Mouse (Mus musculus) layer of hippocampus, postnatal 10 days (tissue): ENCODE measurements at regions not wholly inside any gene's neighbourhood (a gene's known extent, or its start where the extent isn't known, plus 50 kb on each side); places are given as distances from the start of the nearest gene placed in this dataset.

Experiments
- DNase-seq, 2 experiments: peaks; one replicate each; pipeline ENCODE4 v3.0.0; 2021; ENCODE audit warnings: low spot score in 2 of 2

GRCm38 (mm10) chr10:21672171-21672570 lies 79.2 kb downstream of the 1700020N01Rik start:
- DNase-seq = no peak

- DNase-seq = no peak
These were observed 79.7 kb downstream of the 1700020N01Rik start for GRCm38 (mm10) chr10:21672666-21673065.

- no peak for DNase-seq
These were observed 80.9 kb downstream of the 1700020N01Rik start for GRCm38 (mm10) chr10:21673831-21674230.

GRCm38 (mm10) chr10:21675786-21676185 lies 82.8 kb downstream of the 1700020N01Rik start:
- DNase-seq = no peak

GRCm38 (mm10) chr10:21677911-21678310 lies 85.0 kb downstream of the 1700020N01Rik start:
- DNase-seq = no peak

- no peak for DNase-seq
These were observed 85.4 kb downstream of the 1700020N01Rik start for GRCm38 (mm10) chr10:21678372-21678771.

GRCm38 (mm10) chr10:21678811-21679451 lies 86.0 kb downstream of the 1700020N01Rik start:
- no peak for DNase-seq

- no peak for DNase-seq
These were observed 87.8 kb downstream of the 1700020N01Rik start for GRCm38 (mm10) chr10:21680789-21681188.

GRCm38 (mm10) chr10:21684286-21685013 lies 91.5 kb downstream of the 1700020N01Rik start:
- no peak for DNase-seq

GRCm38 (mm10) chr10:21685122-21685798 lies 92.3 kb downstream of the 1700020N01Rik start:
- peak; percentile 64 to 68 for DNase-seq

- peak in 1 of 2 experiments; percentile 23 for DNase-seq
These were observed 93.1 kb downstream of the 1700020N01Rik start for GRCm38 (mm10) chr10:21686060-21686459.

GRCm38 (mm10) chr10:21687484-21687883 lies 94.5 kb downstream of the 1700020N01Rik start:
- DNase-seq = no peak

GRCm38 (mm10) chr10:21688513-21688912 lies 95.6 kb downstream of the 1700020N01Rik start:
- no peak for DNase-seq

GRCm38 (mm10) chr10:21689847-21690269 lies 96.9 kb downstream of the 1700020N01Rik start:
- no peak for DNase-seq

- no peak for DNase-seq
These were observed 102.2 kb downstream of the 1700020N01Rik start for GRCm38 (mm10) chr10:21695185-21695584.

- no peak for DNase-seq
These were observed 103.7 kb downstream of the 1700020N01Rik start for GRCm38 (mm10) chr10:21696671-21697070.

- DNase-seq = no peak
These were observed 108.6 kb downstream of the 1700020N01Rik start for GRCm38 (mm10) chr10:21701580-21701979.

GRCm38 (mm10) chr10:21702134-21702533 lies 109.2 kb downstream of the 1700020N01Rik start:
- DNase-seq = no peak

- no peak for DNase-seq
These were observed 118.9 kb downstream of the 1700020N01Rik start for GRCm38 (mm10) chr10:21711866-21712265.

GRCm38 (mm10) chr10:21712828-21713227 lies 119.9 kb downstream of the 1700020N01Rik start:
- no peak for DNase-seq

- DNase-seq = no peak
These were observed 122.5 kb downstream of the 1700020N01Rik start for GRCm38 (mm10) chr10:21715436-21715835.

GRCm38 (mm10) chr10:21718189-21718588 lies 125.2 kb downstream of the 1700020N01Rik start:
- no peak for DNase-seq
